Mouse (Mus musculus) cerebellum, adult 2 months (tissue): ENCODE data around the gene Magi2.

Source experiments
- CTCF ChIP-seq: fragments of 200-500 bp; IDR thresholded peaks from 2 replicates; pipeline ENCODE4 v1.5.1; 2011; ENCODE audit warnings: low read depth, mild to moderate bottlenecking, control low read depth, low read length, moderate library complexity, borderline replicate concordance; ENCODE audit not compliant: insufficient read depth
- POLR2A ChIP-seq: fragments of 200-500 bp; IDR thresholded peaks from 2 replicates; pipeline ENCODE4 v1.6.1; 2011; ENCODE audit warnings: low read length, control low read depth, borderline replicate concordance; ENCODE audit not compliant: insufficient read depth

DNA sequence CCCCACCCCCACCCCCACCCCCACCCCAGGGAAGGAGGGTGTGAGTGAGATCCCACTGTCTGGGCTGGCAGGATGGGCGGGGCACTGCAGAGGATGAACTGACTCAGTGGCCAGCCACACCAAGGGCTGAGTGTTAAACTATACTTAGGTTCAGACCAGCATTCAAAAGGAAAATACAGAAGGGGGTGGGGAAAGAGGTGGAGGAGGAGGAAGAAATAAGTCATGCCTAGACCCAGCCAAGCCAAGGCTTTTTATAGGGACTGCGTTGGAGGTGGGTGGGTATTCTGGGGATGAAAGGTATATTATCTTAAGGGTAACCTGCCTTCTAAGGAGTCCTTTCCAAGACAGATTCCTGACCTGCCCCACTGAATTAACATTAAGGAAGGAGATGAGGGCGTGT is 1420.1 kb downstream of the Magi2 start:
- no peak for TF ChIP-seq CTCF
- no peak for TF ChIP-seq POLR2A
